Mouse (Mus musculus): ENCODE results near the gene Alpk3.

DNA sequence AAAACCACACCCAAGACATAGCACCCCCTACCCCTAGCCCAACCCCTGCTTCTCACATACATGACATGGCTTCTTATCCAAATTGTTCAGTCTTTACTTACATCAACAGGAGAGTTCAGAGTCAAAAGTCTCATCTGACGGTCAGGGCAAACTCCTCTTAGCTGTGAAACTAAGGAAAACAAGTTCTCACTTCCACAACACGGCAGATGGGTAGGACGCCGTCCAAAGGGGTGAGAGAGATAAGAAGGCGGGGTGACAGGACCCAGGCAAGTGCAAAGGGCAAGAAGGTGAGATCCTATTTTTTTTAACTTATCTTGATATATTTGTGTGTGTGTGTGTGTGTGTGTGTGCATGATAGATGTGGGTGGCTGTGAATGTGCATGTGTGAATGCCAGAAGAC, 66.2 kb downstream of the Alpk3 start:
- TF ChIP-seq ZC3H11A (IDR thresholded peaks at IDR 0.05; ENCODE audit: borderline replicate concordance, low read depth, low read length) (no peak), ZNF384 (IDR thresholded peaks at IDR 0.05; ENCODE audit: low read depth, low read length) (no peak), CHD2 (IDR thresholded peaks at IDR 0.05; ENCODE audit: low read depth, low read length) (no peak)

Measured in ES-E14 (cell line).